Mouse (Mus musculus) lung, postnatal 0 days (tissue): ENCODE results near the gene Dnajc12.

Experiments
- CTCF ChIP-seq: IDR thresholded peaks from 2 replicates; pipeline ENCODE4 v1.5.1; 2016; ENCODE audit warnings: antibody characterized with exemption, mild to moderate bottlenecking
- EP300 ChIP-seq: IDR thresholded peaks from 2 replicates; pipeline ENCODE4 v1.6.1; 2016; ENCODE audit warnings: antibody characterized with exemption, mild to moderate bottlenecking, control low read depth

DNA sequence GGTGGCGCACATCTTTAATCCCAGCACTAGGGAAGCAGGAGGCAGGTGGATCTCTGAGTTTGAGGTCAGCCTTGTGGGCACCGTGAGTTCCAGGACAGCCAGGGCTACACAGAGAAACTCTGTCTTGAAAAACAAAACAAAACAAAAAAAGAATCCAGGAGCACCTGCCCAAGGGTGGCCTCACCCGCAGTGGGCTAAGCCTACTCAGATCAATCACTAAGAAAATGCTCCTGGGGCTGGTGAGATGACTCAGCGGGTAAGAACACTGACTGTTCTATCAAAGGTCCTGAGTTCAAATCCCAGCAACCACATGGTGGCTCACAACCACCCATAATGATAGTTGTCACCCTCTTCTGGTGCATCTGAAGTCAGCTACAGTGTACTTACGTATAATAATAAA, 5.9 kb upstream of the Dnajc12 start:
- TF ChIP-seq CTCF (no peak), EP300 (no peak)
